Mouse (Mus musculus) liver, embryonic 15.5 days (tissue): ENCODE data around the gene Abcb5. TPM values are rescaled to one million over a fixed set of nuclear protein-coding genes. Genes with fewer than 3 reads are reported as not detected.
"Not testable (repeated sequence)": the region's sequence is repeated elsewhere in the genome, so short reads cannot be mapped to it uniquely, and the experiment has no call there.

Source experiments
- ATAC-seq: fragments of 200-750 bp; cut with Nextera tagmentation; 2 replicates; pipeline ENCODE4 v1.8.0; 2017; ENCODE audit warnings: moderate number of reproducible peaks, mild to moderate bottlenecking, moderate library complexity; ENCODE audit not compliant: insufficient read depth
- H3K27ac ChIP-seq: fragments of 300-500 bp; sonication (generic); replicated peaks from 2 replicates; pipeline ENCODE4 v1.5.1; 2015; ENCODE audit warnings: mild to moderate bottlenecking, inconsistent platforms
- H3K27me3 ChIP-seq: fragments of 300-500 bp; sonication (generic); 2 replicates; pipeline ENCODE4 v1.6.1; 2015; ENCODE audit warnings: mild to moderate bottlenecking, inconsistent platforms
- H3K36me3 ChIP-seq: fragments of 300-500 bp; sonication (generic); replicated peaks from 2 replicates; pipeline ENCODE4 v1.6.1; 2015; ENCODE audit warnings: moderate library complexity, mild to moderate bottlenecking, inconsistent platforms
- H3K4me1 ChIP-seq: fragments of 300-500 bp; sonication (generic); replicated peaks from 2 replicates; pipeline ENCODE4 v1.6.1; 2015; ENCODE audit warnings: inconsistent platforms
- H3K4me2 ChIP-seq: fragments of 300-500 bp; sonication (generic); 2 replicates; pipeline ENCODE4 v1.6.1; 2015; ENCODE audit warnings: moderate library complexity, mild to moderate bottlenecking, inconsistent platforms
- H3K4me3 ChIP-seq: fragments of 300-500 bp; sonication (generic); replicated peaks from 2 replicates; pipeline ENCODE4 v1.5.1; 2015; ENCODE audit warnings: mild to moderate bottlenecking, inconsistent platforms
- H3K9ac ChIP-seq: fragments of 300-500 bp; sonication (generic); 2 replicates; pipeline ENCODE4 v1.6.1; 2015; ENCODE audit warnings: moderate library complexity, mild to moderate bottlenecking, inconsistent platforms
- H3K9me3 ChIP-seq: fragments of 300-500 bp; sonication (generic); replicated peaks from 2 replicates; pipeline ENCODE4 v1.6.1; 2016; ENCODE audit warnings: inconsistent platforms
- WGBS: fragments of 180-500 bp; shearing (Covaris S2); methylation state at CpG from one replicate; pipeline ENCODE4 v1.1.7; 2015; ENCODE audit warnings: mixed read lengths; ENCODE audit not compliant: insufficient replicate concordance; 5-methylcytosine and 5-hydroxymethylcytosine counted together
- polyA plus RNA-seq: library from polyadenylated mRNA; unstranded; fragments of >200 nt; fragmentation: Nextera tagmentation; extraction: Ambion mirVana; gene quantifications from 2 replicates; pipeline ENCODE4 v1.2.1, GENCODE M21; 2015

The Abcb5 gene
- not detected in 2 replicates for polyA plus RNA-seq

DNA sequence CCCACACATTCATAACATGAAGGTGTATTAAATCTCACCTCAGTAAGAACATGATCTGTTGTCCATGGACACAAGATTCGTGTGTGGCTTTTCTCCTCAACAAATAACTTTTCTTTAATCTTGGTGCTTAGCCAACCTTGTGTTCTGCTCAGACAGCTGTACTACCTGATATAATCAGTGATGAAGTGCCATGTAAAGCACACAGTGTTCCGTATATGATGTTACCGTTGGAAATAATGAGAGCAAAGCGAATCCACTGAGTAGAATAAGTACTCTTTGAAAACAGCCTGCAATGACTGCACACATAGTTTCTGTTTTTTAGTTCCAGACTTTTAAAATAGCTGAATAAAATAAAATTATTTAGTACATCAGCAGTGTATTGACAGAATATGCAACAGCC lies at the start of gene Abcb5:
Gene Abcb5 (minus strand): TSS at position 101 of the 400 bp plus-strand sequence.
- H3K4me2 ChIP-seq, result no peak within 1 kb of the TSS
- 59% methylated on average over 4 of the region's 4 CpGs for WGBS
- no peaks in the 10 kb centered on the region for H3K9me3 ChIP-seq
- ATAC-seq, result no peak
- H3K9ac ChIP-seq, result no peak within 1 kb of the TSS
- no peaks in the 10 kb centered on the region for H3K36me3 ChIP-seq
- H3K4me3 ChIP-seq, result no peak within 1 kb of the TSS
- no peak within 1 kb of the TSS for H3K27ac ChIP-seq
- H3K27me3 ChIP-seq, result no peaks in the 10 kb centered on the region
- H3K4me1 ChIP-seq, result no peaks in the 10 kb centered on the region

DNA sequence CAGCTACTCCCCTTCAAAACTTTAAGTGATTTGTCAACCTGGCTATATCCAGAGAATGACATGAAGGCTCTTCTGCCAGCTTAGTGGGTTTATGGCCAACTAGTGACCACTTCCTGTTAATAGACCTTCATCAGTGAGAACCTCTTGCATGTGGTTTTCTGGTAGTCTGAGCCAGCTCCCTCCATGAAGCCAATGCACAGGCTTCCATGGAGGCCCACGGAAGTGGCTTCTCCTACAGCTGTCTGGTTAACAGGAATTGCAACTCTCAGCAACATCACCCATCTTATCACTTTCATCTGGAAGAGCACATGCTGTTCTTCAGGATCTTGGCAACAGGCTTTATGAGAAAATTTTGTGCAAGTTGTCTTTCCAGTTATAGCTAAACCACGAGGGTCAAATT lies 33.0 kb upstream of the Abcb5 start:
- no peak overlapping the region for H3K27ac ChIP-seq
- no peak overlapping the region for H3K9ac ChIP-seq
- no peaks in the 10 kb centered on the region for H3K4me1 ChIP-seq
- no peak for ATAC-seq
- H3K27me3 ChIP-seq, result no peaks in the 10 kb centered on the region
- no peak overlapping the region for H3K4me3 ChIP-seq
- H3K4me2 ChIP-seq, result no peak overlapping the region
- H3K36me3 ChIP-seq, result no peaks in the 10 kb centered on the region
- 16% methylated on average over 2 of the region's 2 CpGs for WGBS
- no peaks in the 10 kb centered on the region for H3K9me3 ChIP-seq

DNA sequence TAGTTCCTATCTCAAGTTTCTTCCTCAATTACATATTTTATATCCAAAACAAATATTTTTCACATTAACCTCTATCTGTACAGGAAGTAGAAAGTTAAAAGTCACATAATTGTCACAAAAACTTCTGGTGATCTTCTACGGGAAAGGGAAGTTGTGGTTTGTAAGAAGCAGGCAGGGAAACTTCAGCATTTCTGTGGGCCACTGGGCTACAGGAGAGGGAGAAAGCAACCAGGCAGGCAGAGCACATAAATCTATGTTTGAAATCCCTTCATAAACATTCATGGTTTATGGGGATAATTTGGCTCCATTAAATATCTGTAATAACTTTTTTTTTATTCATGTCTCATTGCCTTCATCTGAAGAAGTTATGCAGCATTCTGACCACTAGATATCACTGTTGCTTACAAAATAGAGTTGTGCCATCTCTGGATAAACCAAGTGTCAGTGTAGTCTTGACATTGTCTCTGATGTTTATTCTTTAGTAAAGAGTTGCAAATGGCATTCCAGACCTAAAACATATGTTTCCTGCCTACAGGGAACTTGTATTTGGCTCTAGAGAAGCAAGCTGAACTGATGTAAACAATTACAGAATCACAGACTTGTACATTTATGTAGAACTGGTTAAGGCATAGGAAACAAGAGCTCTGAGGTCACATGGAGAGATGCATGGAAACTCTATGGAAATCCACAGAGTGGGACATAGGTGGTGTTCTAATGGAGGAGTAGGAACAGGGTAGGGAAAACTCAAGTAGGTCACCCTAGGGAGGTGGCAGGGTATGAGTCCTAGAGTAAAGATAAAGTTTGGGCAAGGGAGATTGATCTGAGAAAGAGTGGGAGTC lies 28.3 kb upstream of the Abcb5 start:
- no peak overlapping the region for H3K4me2 ChIP-seq
- WGBS, result 13% methylated on average over 1 of the region's 1 CpGs
- H3K4me1 ChIP-seq, result no peaks in the 10 kb centered on the region
- H3K9me3 ChIP-seq, result no peaks in the 10 kb centered on the region
- ATAC-seq, result no peak
- H3K27me3 ChIP-seq, result no peaks in the 10 kb centered on the region
- no peak overlapping the region for H3K9ac ChIP-seq
- H3K27ac ChIP-seq, result no peak overlapping the region
- no peaks in the 10 kb centered on the region for H3K36me3 ChIP-seq
- no peak overlapping the region for H3K4me3 ChIP-seq

DNA sequence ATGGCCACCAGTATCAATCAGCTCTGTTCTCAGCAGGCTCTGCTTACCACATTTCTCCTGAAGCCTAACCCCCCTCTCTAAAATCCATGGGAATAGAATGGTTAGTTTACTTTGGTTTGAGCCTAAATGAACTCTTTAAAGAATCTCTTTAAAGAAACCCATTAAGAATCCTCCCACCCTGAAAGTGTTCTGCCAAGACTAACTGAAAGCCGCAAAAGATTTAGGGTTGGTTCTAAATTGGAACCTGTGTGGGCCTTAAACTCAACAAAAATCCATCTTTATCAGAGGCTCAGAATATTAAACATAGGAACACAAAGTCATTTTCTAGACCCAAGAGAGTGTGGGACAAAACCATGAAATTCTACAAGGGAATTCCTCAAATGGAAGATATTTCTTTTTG lies 18.6 kb upstream of the Abcb5 start:
- no peak overlapping the region for H3K4me3 ChIP-seq
- no peaks in the 10 kb centered on the region for H3K36me3 ChIP-seq
- H3K27me3 ChIP-seq, result no peaks in the 10 kb centered on the region
- no peak overlapping the region for H3K27ac ChIP-seq
- no peaks in the 10 kb centered on the region for H3K9me3 ChIP-seq
- H3K9ac ChIP-seq, result no peak overlapping the region
- H3K4me2 ChIP-seq, result no peak overlapping the region
- H3K4me1 ChIP-seq, result no peaks in the 10 kb centered on the region
- no peak for ATAC-seq
- 69% methylated on average over 1 of the region's 1 CpGs for WGBS

DNA sequence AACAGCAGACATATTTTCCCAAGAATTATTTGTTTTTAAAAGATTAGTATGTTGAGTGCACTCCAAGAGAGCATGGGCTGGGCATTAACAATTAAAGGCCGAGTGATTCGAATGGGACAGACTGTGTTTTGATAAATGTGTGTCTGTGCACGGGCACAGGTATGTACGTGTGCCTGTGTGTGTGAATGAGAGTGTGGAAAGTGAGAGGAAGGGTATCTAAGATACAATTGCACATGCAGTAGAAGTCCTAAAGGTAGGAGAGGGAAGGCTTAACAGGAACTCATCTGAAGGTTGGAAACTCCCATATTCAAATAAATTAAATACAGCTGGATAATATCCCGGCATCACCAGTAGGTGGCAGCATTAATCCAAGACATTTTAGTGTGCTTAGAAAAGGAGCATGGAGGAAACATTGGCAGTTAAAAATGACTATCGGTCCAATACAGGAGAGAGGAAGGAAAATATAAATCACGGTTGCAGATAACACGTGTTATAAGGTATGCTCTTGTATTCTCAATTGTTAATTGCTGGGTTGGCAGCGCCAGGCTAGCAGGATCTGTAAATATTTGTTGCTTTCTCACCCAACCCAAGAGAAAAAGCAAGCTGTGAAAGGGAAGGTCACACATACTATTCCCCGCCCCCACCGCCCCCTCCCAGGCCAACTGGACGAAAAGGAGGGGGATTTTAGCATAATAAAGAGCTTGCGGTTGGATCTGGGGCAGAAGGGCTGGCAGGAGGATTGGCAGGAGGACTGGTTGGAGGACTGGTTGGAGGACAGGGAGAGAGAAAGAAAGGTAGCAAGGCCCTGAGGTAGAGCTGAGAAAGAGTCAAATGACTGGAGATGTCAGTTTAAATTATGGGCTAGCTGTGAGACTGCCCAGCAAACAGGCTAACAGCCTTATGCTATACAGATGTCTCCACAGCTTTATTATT lies 35.6 kb downstream of the Abcb5 start:
- Histone ChIP-seq H3K9me3 (no peaks in the 10 kb centered on the region), H3K9ac (no peak overlapping the region), H3K27ac (no peak overlapping the region), H3K27me3 (0 out of 2 replicates have a peak, but pooled peaks cover 3% of the 10 kb centered on the region), H3K4me1 (no peaks in the 10 kb centered on the region), H3K4me3 (no peak overlapping the region), H3K4me2 (no peak overlapping the region), H3K36me3 (no peaks in the 10 kb centered on the region)
- 19% methylated on average over 13 of the region's 13 CpGs for WGBS
- ATAC-seq, result no peak

DNA sequence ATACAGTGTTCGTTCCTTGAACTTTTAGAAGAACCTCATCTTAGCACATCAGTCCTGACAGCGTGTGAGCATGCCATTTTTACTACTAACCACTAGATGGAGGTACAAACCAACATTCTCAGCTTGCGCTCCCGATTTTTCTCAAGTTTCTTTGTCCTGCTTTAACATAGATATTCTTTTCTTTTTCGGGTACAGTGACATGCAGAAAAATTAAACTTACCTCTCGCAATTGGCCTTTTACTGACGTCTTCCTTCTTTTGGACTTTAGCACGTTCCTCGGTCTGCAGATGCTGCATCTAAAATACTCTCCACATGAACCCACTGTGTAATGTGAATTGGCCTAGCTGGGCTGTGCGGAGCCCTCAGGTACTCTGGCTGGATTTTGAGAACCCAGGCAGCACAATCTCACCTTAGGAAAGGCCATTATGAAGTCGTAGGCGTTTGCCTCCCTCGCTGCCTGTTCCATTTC lies 39.4 kb downstream of the Abcb5 start:
- Histone ChIP-seq H3K4me2 (no peak overlapping the region), H3K27me3 (0 out of 2 replicates have a peak, but pooled peaks cover 3% of the 10 kb centered on the region), H3K4me3 (no peak overlapping the region), H3K9ac (no peak overlapping the region), H3K9me3 (no peaks in the 10 kb centered on the region), H3K27ac (no peak overlapping the region), H3K36me3 (no peaks in the 10 kb centered on the region), H3K4me1 (no peaks in the 10 kb centered on the region)
- 20% methylated on average over 13 of the region's 13 CpGs for WGBS
- no peak for ATAC-seq

DNA sequence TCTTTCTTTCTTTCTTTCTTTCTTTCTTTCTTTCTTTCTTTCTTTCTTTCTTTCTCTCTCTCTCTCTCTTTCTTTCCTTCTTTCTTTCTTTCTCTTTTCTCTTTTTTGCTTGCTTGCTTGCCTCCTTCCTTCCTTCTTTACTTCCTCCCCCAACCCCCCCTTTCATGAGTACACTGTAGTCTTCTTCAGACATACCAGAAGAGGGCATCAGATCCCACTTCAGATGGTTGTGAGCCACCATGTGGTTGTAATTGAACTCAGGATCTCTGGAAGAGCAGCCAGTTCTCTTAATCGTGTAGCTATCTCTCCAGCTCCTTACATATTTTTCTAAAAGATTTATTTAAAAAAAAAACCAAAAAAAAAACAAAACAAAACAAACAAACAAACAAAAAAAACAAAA lies 42.3 kb downstream of the Abcb5 start:
- 29% methylated on average over 1 of the region's 1 CpGs for WGBS
- not testable (repeated sequence) for ATAC-seq

DNA sequence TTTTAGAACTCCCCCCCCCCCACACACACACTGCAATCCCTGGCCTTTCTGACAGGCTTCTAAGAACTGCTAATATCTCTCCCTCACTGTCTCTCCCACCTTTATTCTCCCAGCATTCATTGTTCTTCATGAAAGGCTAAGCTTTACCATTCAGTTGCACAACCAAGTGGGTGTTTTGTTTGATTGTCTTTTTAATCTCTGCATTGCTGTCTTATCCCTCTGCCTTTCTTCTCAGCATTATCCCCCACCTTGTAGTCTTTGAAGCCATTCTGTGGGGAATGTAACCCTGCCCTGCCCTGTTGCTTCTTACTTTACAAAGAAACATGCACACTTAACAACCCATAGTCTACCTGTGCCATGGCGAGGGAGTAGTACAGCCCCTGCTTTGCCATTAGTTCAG lies 48.5 kb downstream of the Abcb5 start:
- 45% methylated on average over 1 of the region's 1 CpGs for WGBS
- Histone ChIP-seq H3K27ac (no peak overlapping the region), H3K9me3 (no peaks in the 10 kb centered on the region), H3K36me3 (no peaks in the 10 kb centered on the region), H3K4me2 (no peak overlapping the region), H3K9ac (no peak overlapping the region), H3K27me3 (no peaks in the 10 kb centered on the region), H3K4me3 (no peak overlapping the region), H3K4me1 (no peaks in the 10 kb centered on the region)
- no peak for ATAC-seq

More for the DNA sequence above, 42.3 kb downstream of the Abcb5 start:
- H3K9ac ChIP-seq, H3K36me3 ChIP-seq, H3K9me3 ChIP-seq, H3K27me3 ChIP-seq, H3K4me1 ChIP-seq, H3K4me3 ChIP-seq, H3K4me2 ChIP-seq, H3K27ac ChIP-seq: not testable (repeated sequence)

DNA sequence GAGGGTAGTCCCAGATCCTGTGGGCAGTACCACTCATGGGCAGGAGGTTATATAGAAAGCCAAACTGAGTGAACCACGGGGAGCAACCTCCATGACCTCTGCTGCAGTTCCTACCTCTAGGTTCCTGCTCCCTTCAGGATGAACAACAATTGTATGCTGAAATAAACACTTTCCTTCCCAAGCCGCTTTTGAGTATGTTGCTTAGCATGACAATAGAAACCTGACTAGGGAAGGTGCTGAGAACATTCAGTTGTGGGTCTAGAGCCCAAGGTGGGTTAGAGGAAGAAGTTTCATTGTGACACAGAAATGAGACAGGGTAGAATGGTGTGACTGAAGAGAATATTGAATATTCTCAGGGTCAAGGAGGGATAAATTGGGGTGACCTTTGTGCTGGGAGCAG lies 55.9 kb downstream of the Abcb5 start:
- 50% methylated on average over 2 of the region's 2 CpGs for WGBS
- ATAC-seq, result no peak
- no peak overlapping the region for H3K27ac ChIP-seq
- H3K4me1 ChIP-seq, result no peaks in the 10 kb centered on the region
- H3K4me3 ChIP-seq, result no peak overlapping the region
- H3K36me3 ChIP-seq, result no peaks in the 10 kb centered on the region
- no peaks in the 10 kb centered on the region for H3K9me3 ChIP-seq
- H3K4me2 ChIP-seq, result no peak overlapping the region
- no peaks in the 10 kb centered on the region for H3K27me3 ChIP-seq
- no peak overlapping the region for H3K9ac ChIP-seq

DNA sequence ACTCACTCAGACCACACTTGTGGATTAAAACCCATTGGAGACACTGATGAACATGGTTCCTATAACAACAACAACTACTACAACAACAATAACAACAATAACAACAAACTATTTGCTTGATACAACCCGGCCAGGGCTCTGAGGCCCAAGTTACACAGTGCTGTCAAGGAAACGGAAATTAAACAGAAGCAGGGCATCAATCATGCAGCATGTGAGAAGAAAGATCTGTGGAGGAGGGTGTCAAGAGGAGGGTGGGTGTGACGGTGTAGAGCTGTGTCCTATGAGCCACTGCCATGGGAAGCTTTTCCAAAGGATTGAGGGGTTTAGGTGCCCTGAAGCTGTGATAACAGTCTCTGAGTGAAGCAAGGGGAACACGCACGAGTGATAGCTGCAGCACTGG lies 64.0 kb downstream of the Abcb5 start:
- no peak overlapping the region for H3K4me2 ChIP-seq
- no peak overlapping the region for H3K4me3 ChIP-seq
- H3K9ac ChIP-seq, result no peak overlapping the region
- H3K27me3 ChIP-seq, result no peaks in the 10 kb centered on the region
- no peak overlapping the region for H3K27ac ChIP-seq
- 41% methylated on average over 5 of the region's 5 CpGs for WGBS
- H3K36me3 ChIP-seq, result no peaks in the 10 kb centered on the region
- H3K4me1 ChIP-seq, result no peaks in the 10 kb centered on the region
- no peak for ATAC-seq
- no peaks in the 10 kb centered on the region for H3K9me3 ChIP-seq

DNA sequence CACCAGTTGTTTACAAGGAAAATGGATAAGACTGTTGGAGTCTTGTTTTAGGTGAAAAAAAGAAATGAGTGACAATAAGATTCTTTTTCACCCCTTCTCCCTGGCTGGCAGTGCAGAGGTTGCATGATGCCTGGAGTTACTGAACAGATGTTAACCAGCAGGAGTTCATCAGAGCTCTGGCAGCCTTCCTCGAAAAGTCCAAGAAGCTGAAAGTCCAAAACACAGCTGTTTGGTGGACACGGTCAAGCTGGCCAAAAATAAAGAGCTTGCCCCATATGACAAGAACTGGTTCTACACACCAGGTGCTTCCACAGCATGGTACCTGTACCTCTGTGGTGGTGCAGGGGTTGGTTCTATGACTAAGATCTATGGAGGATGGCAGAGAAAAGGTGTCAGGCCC lies 78.3 kb downstream of the Abcb5 start:
- Histone ChIP-seq H3K4me2 (no peak overlapping the region), H3K27ac (no peak overlapping the region), H3K9ac (no peak overlapping the region), H3K9me3 (no peaks in the 10 kb centered on the region), H3K4me1 (no peaks in the 10 kb centered on the region), H3K4me3 (no peak overlapping the region), H3K27me3 (no peaks in the 10 kb centered on the region), H3K36me3 (no peaks in the 10 kb centered on the region)
- no peak for ATAC-seq
- WGBS, result 53% methylated on average over 2 of the region's 2 CpGs
